Mouse (Mus musculus) thymus, adult 2 months (tissue): ENCODE data around the gene Cebpe.

Experiments
- CTCF ChIP-seq: fragments of 200-500 bp; IDR thresholded peaks from 2 replicates; pipeline ENCODE4 v1.5.1; 2012; ENCODE audit warnings: mild to moderate bottlenecking, control low read depth, low read length, moderate library complexity, borderline replicate concordance; ENCODE audit not compliant: control insufficient read depth, poor library complexity, insufficient read depth; ENCODE audit errors: extremely low read depth
- POLR2A ChIP-seq: fragments of 200-500 bp; IDR thresholded peaks from 2 replicates; pipeline ENCODE4 v1.6.1; 2012; ENCODE audit warnings: mild to moderate bottlenecking, low read length, control low read depth, moderate library complexity; ENCODE audit not compliant: control insufficient read depth, poor library complexity, insufficient read depth; ENCODE audit errors: extremely low read depth

DNA sequence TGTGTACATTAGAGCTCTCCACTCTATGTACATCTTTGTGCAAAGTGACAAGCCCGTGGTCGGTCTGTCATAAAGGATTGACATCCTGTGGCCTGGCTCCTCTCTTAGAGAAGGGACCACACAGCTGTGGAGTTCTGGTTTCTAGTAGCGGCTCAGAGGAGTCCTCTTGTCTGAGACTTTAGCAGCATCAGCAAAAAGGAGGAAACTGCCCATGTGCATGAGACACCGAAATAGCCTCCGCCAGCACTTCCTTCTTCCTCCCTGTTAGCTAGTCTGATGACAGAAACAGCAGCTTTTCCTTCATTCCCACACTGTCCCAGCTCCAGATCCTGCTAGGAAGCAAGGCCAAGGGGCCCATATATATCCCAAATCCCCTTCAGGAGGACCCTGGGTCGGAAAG, 44.4 kb upstream of the Cebpe start:
- TF ChIP-seq CTCF (no peak), POLR2A (no peak)
